Mouse (Mus musculus): ENCODE measurements at regions not wholly inside any gene's neighbourhood (a gene's known extent, or its start where the extent isn't known, plus 50 kb on each side); places are given as distances from the start of the nearest gene placed in this dataset.

GRCm38 (mm10) chr5:43339671-43340070 is 106.7 kb downstream of the Cpeb2 start:
- no peak for DNase-seq

- DNase-seq: no peak
Measured at GRCm38 (mm10) chr5:43341475-43341874, 108.5 kb downstream of the Cpeb2 start.

- no peak for DNase-seq
Measured at GRCm38 (mm10) chr5:43344441-43344840, 111.5 kb downstream of the Cpeb2 start.

GRCm38 (mm10) chr5:43350987-43351386 is 118.0 kb downstream of the Cpeb2 start:
- DNase-seq: no peak

GRCm38 (mm10) chr5:43353021-43353990 is 120.3 kb downstream of the Cpeb2 start:
- peak; percentile 11 for DNase-seq

GRCm38 (mm10) chr5:43354351-43354942 is 121.5 kb downstream of the Cpeb2 start:
- DNase-seq: no peak

- DNase-seq: peak; percentile 79
Measured at GRCm38 (mm10) chr5:43355026-43355580, 122.1 kb downstream of the Cpeb2 start.

GRCm38 (mm10) chr5:43355832-43356231 is 122.9 kb downstream of the Cpeb2 start:
- no peak for DNase-seq

GRCm38 (mm10) chr5:43357100-43357680 is 124.2 kb downstream of the Cpeb2 start:
- DNase-seq: no peak

GRCm38 (mm10) chr5:43357901-43358300 is 124.9 kb downstream of the Cpeb2 start:
- no peak for DNase-seq

- DNase-seq: no peak
Measured at GRCm38 (mm10) chr5:43358928-43359765, 126.2 kb downstream of the Cpeb2 start.

GRCm38 (mm10) chr5:43360298-43360697 is 127.3 kb downstream of the Cpeb2 start:
- DNase-seq: no peak

- no peak for DNase-seq
Measured at GRCm38 (mm10) chr5:43361026-43361425, 128.1 kb downstream of the Cpeb2 start.

GRCm38 (mm10) chr5:43372385-43372784 is 139.4 kb downstream of the Cpeb2 start:
- no peak for DNase-seq

GRCm38 (mm10) chr5:43384689-43385375 is 130.5 kb upstream of the C1qtnf7 start:
- no peak for DNase-seq

- no peak for DNase-seq
Measured at GRCm38 (mm10) chr5:43390997-43391396, 124.3 kb upstream of the C1qtnf7 start.

- no peak for DNase-seq
Measured at GRCm38 (mm10) chr5:43391412-43392029, 123.8 kb upstream of the C1qtnf7 start.

GRCm38 (mm10) chr5:43392908-43393545 is 122.3 kb upstream of the C1qtnf7 start:
- no peak for DNase-seq

- no peak for DNase-seq
Measured at GRCm38 (mm10) chr5:43417259-43417658, 98.1 kb upstream of the C1qtnf7 start.
